Mouse (Mus musculus): ENCODE results near the gene Hoxc12. TPM values are rescaled to one million over a fixed set of nuclear protein-coding genes. Genes with fewer than 3 reads are reported as not detected.

The Hoxc12 gene
- polyA plus RNA-seq, 1 experiment from 2014 or later: not detected

- Histone ChIP-seq H3K4me1 (replicated peaks; ENCODE audit: control insufficient read depth, insufficient read depth, low read length) (no peaks in the 10 kb centered on the region), H3K9ac (ENCODE audit: low read length) (no peak overlapping the region)
Observed at GRCm38 (mm10) chr15:102984925-102985324, 48.4 kb downstream of the Hoxc12 start.

GRCm38 (mm10) chr15:102987124-102987833 is 50.7 kb downstream of the Hoxc12 start:
- Histone ChIP-seq H3K9ac (ENCODE audit: low read length) (no peak overlapping the region), H3K27me3 (ENCODE audit: control insufficient read depth, insufficient read depth, low read depth, low read length) (peaks cover 95% of the 10 kb centered on the region), H3K36me3 (ENCODE audit: control insufficient read depth, insufficient read depth, low read length) (no peaks in the 10 kb centered on the region), H3K4me2 (ENCODE audit: low read depth, low read length) (no peak overlapping the region), H3K4me1 (replicated peaks; ENCODE audit: control insufficient read depth, insufficient read depth, low read length) (peaks cover 3% of the 10 kb centered on the region; the same call in 1 of the 2 replicates), H3K9me3 (ENCODE audit: control insufficient read depth, low read length) (no peaks in the 10 kb centered on the region), H3K4me3 (ENCODE audit: low read length) (no peak overlapping the region), H3K27ac (ENCODE audit: low read length) (no peak overlapping the region)
- 3% methylated on average over 21 of the region's 21 CpGs for WGBS
- peak; percentile 56 for ATAC-seq (ENCODE audit: low read depth)

More at GRCm38 (mm10) chr15:102984925-102985324, 48.4 kb downstream of the Hoxc12 start:
- no peak overlapping the region for H3K4me2 ChIP-seq (ENCODE audit: low read depth, low read length)
- H3K36me3 ChIP-seq (ENCODE audit: control insufficient read depth, insufficient read depth, low read length): no peaks in the 10 kb centered on the region
- WGBS: 9% methylated on average over 3 of the region's 3 CpGs
- peaks cover 95% of the 10 kb centered on the region for H3K27me3 ChIP-seq (ENCODE audit: control insufficient read depth, insufficient read depth, low read depth, low read length)
- no peak for ATAC-seq (ENCODE audit: low read depth)
- H3K9me3 ChIP-seq (ENCODE audit: control insufficient read depth, low read length): no peaks in the 10 kb centered on the region
- H3K4me3 ChIP-seq (ENCODE audit: low read length): no peak overlapping the region
- H3K27ac ChIP-seq (ENCODE audit: low read length): no peak overlapping the region

GRCm38 (mm10) chr15:102988078-102988477 is 51.5 kb downstream of the Hoxc12 start:
- no peak for ATAC-seq (ENCODE audit: low read depth)
- H3K4me3 ChIP-seq (ENCODE audit: low read length): no peak overlapping the region
- WGBS: 24% methylated on average over 5 of the region's 5 CpGs
- H3K27ac ChIP-seq (ENCODE audit: low read length): no peak overlapping the region
- no peaks in the 10 kb centered on the region for H3K9me3 ChIP-seq (ENCODE audit: control insufficient read depth, low read length)
- no peaks in the 10 kb centered on the region for H3K36me3 ChIP-seq (ENCODE audit: control insufficient read depth, insufficient read depth, low read length)
- peaks cover 96% of the 10 kb centered on the region for H3K27me3 ChIP-seq (ENCODE audit: control insufficient read depth, insufficient read depth, low read depth, low read length)
- H3K9ac ChIP-seq (ENCODE audit: low read length): no peak overlapping the region
- H3K4me2 ChIP-seq (ENCODE audit: low read depth, low read length): no peak overlapping the region
- peaks cover 3% of the 10 kb centered on the region; the same call in 1 of the 2 replicates for H3K4me1 ChIP-seq (replicated peaks; ENCODE audit: control insufficient read depth, insufficient read depth, low read length)

Small RNAs within 50 kb of the gene (microRNA-seq; reads per million reads assigned to microRNA genes)
- gene Mir196a-2: 37.3 reads per million, percentile 38 among the genes with 10 or more reads in this experiment

Other genes starting within 250 kb of the Hoxc12 start
- gene Calcoco1, start 214.6 kb upstream of the Hoxc12 start, polyA plus RNA-seq (2015; fragmentation: Nextera tagmentation; extraction: Ambion mirVana): 61.7 and 68.5 TPM in 2 replicates
- not detected in 2 replicates for gene Hoxc13, start 15.7 kb upstream of the Hoxc12 start, polyA plus RNA-seq (2015; fragmentation: Nextera tagmentation; extraction: Ambion mirVana)
- gene Hoxc11, start 17.7 kb downstream of the Hoxc12 start, polyA plus RNA-seq (2015; fragmentation: Nextera tagmentation; extraction: Ambion mirVana): not detected in 2 replicates
- gene Hoxc10, start 30.0 kb downstream of the Hoxc12 start, polyA plus RNA-seq (2015; fragmentation: Nextera tagmentation; extraction: Ambion mirVana): 0.11 TPM in 1 of 2 replicates, not detected in the other
- 0.31 TPM in 2 replicates for gene Hoxc5, start 30.7 kb downstream of the Hoxc12 start, polyA plus RNA-seq (2015; fragmentation: Nextera tagmentation; extraction: Ambion mirVana)
- not detected in 2 replicates for gene Hoxc9, start 39.7 kb downstream of the Hoxc12 start, polyA plus RNA-seq (2015; fragmentation: Nextera tagmentation; extraction: Ambion mirVana)
- 0.10 and 0.30 TPM in 2 replicates for gene Hoxc8, start 53.9 kb downstream of the Hoxc12 start, polyA plus RNA-seq (2015; fragmentation: Nextera tagmentation; extraction: Ambion mirVana)
- 0.36 TPM in 2 replicates for gene Hoxc6, start 61.5 kb downstream of the Hoxc12 start, polyA plus RNA-seq (2015; fragmentation: Nextera tagmentation; extraction: Ambion mirVana)
- gene Hoxc4, start 82.2 kb downstream of the Hoxc12 start, polyA plus RNA-seq (2015; fragmentation: Nextera tagmentation; extraction: Ambion mirVana): 0.93 and 1.4 TPM in 2 replicates
- gene Smug1, start 230.3 kb downstream of the Hoxc12 start, polyA plus RNA-seq (2015; fragmentation: Nextera tagmentation; extraction: Ambion mirVana): 17.4 and 20.7 TPM in 2 replicates